Mouse (Mus musculus) CH12.LX (cell line): ENCODE measurements around the gene Pkd1l2. TPM values are rescaled to one million over a fixed set of nuclear protein-coding genes. Genes with fewer than 3 reads are reported as not detected.

ENCODE experiments used
- DNase-seq: peaks from one replicate; pipeline ENCODE4 v3.0.0-alpha.2; 2013; ENCODE audit errors: extremely low read depth
- H3K27ac ChIP-seq: 2 replicates; pipeline ENCODE4 v1.5.1; 2012; ENCODE audit warnings: low read depth, mild to moderate bottlenecking, control low read depth, moderate library complexity; ENCODE audit not compliant: insufficient read depth
- H3K27me3 ChIP-seq: replicated peaks from 2 replicates; pipeline ENCODE3; 2012; ENCODE audit warnings: inconsistent platforms
- H3K36me3 ChIP-seq, 2 experiments: replicated peaks in 1 of 2; 2 replicates each; pipeline versions ENCODE3 to v1.6.1; 2012; ENCODE audit warnings: inconsistent platforms in 1 of 2, low read length in 1 of 2, mild to moderate bottlenecking in 1 of 2, mixed read lengths in 1 of 2, moderate library complexity in 1 of 2; ENCODE audit not compliant: control insufficient read depth in 1 of 2, insufficient read depth in 1 of 2
- H3K4me1 ChIP-seq, 2 experiments: 2 replicates each; pipeline ENCODE4 v1.6.1; 2012; ENCODE audit warnings: inconsistent platforms in 1 of 2, moderate library complexity in 1 of 2; ENCODE audit not compliant: insufficient read depth in 2 of 2, control insufficient read depth in 1 of 2
- H3K4me2 ChIP-seq: 2 replicates; pipeline ENCODE4 v1.6.1; 2012; ENCODE audit warnings: low read depth, mild to moderate bottlenecking, control low read depth; ENCODE audit not compliant: poor library complexity, insufficient read depth, severe bottlenecking
- H3K4me3 ChIP-seq, 3 experiments: fragments of 150-350 bp in 1 of 3; sonication (generic) in 1 of 3; replicated peaks in 1 of 3; 2 replicates each; pipeline versions ENCODE3 to v1.5.1; 2011 to 2012; ENCODE audit warnings: low read depth in 2 of 3, low read length in 2 of 3, mild to moderate bottlenecking in 2 of 3, moderate library complexity in 2 of 3, control low read depth in 1 of 3, improper control_type of control experiment in 1 of 3, inconsistent platforms in 1 of 3, mixed read lengths in 1 of 3; ENCODE audit not compliant: poor library complexity in 1 of 3
- H3K79me2 ChIP-seq: replicated peaks from 2 replicates; pipeline ENCODE4 v1.6.1; 2012; ENCODE audit warnings: mild to moderate bottlenecking, moderate library complexity; ENCODE audit not compliant: control insufficient read depth, poor library complexity, insufficient read depth, severe bottlenecking; ENCODE audit errors: extremely low read depth
- H3K9ac ChIP-seq: 2 replicates; pipeline ENCODE4 v1.6.1; 2012; ENCODE audit warnings: low read depth, mild to moderate bottlenecking, control low read depth, moderate library complexity; ENCODE audit not compliant: insufficient read depth
- H3K9me3 ChIP-seq: replicated peaks from 2 replicates; pipeline ENCODE3; 2012; ENCODE audit warnings: low read length, inconsistent platforms, mixed read lengths
- CHD1 ChIP-seq: IDR thresholded peaks from 2 replicates; pipeline ENCODE4 v1.6.1; 2012; ENCODE audit warnings: low read depth, low read length, improper control_type of control experiment, inconsistent platforms
- CTCF ChIP-seq, 2 experiments: IDR thresholded peaks in 1 of 2; conservative IDR thresholded peaks in 1 of 2; 2 replicates each; pipeline ENCODE4 v1.5.1; 2011 to 2012; ENCODE audit warnings: low read depth in 2 of 2, low read length in 2 of 2, improper control_type of control experiment in 1 of 2, inconsistent platforms in 1 of 2, mild to moderate bottlenecking in 1 of 2, moderate library complexity in 1 of 2
- ELF1 ChIP-seq: IDR thresholded peaks from 2 replicates; pipeline ENCODE4 v1.6.1; 2014; ENCODE audit warnings: low read depth, mild to moderate bottlenecking, inconsistent platforms, low read length, improper control_type of control experiment
- ETS1 ChIP-seq: conservative IDR thresholded peaks from 2 replicates; pipeline ENCODE4 v1.6.1; 2012; ENCODE audit warnings: low read depth, mild to moderate bottlenecking, inconsistent platforms, low read length, improper control_type of control experiment, moderate library complexity
- JUND ChIP-seq: conservative IDR thresholded peaks from 2 replicates; pipeline ENCODE4 v1.6.1; 2011; ENCODE audit warnings: low read depth, low read length, improper control_type of control experiment
- KAT2A ChIP-seq: IDR thresholded peaks from 2 replicates; pipeline ENCODE4 v1.6.1; 2012; ENCODE audit warnings: low read length, improper control_type of control experiment, inconsistent platforms; ENCODE audit not compliant: insufficient replicate concordance
- MAFK ChIP-seq: IDR thresholded peaks from 2 replicates; pipeline ENCODE4 v1.6.1; 2011; ENCODE audit warnings: low read length, improper control_type of control experiment; ENCODE audit not compliant: insufficient replicate concordance
- MAX ChIP-seq: IDR thresholded peaks from 2 replicates; pipeline ENCODE4 v1.6.1; 2011; ENCODE audit warnings: low read length, improper control_type of control experiment
- MEF2A ChIP-seq: IDR thresholded peaks from 2 replicates; pipeline ENCODE4 v1.6.1; 2014; ENCODE audit warnings: low read depth, mild to moderate bottlenecking, inconsistent platforms, low read length, improper control_type of control experiment, borderline replicate concordance
- MXI1 ChIP-seq: IDR thresholded peaks from 2 replicates; pipeline ENCODE4 v1.6.1; 2011; ENCODE audit warnings: mild to moderate bottlenecking, low read depth, low read length, improper control_type of control experiment
- NRF1 ChIP-seq: IDR thresholded peaks from 2 replicates; pipeline ENCODE4 v1.6.1; 2014; ENCODE audit warnings: low read depth, mild to moderate bottlenecking, inconsistent platforms, low read length, improper control_type of control experiment, moderate library complexity
- PAX5 ChIP-seq: IDR thresholded peaks from 2 replicates; pipeline ENCODE4 v1.6.1; 2012; ENCODE audit warnings: low read length, inconsistent platforms, mixed read lengths
- POLR2A ChIP-seq: IDR thresholded peaks from 2 replicates; pipeline ENCODE4 v1.6.1; 2011; ENCODE audit warnings: low read depth, mild to moderate bottlenecking, improper control_type of control experiment, low read length
- POLR2AphosphoS2 ChIP-seq: IDR thresholded peaks from 2 replicates; pipeline ENCODE4 v1.6.1; 2011; ENCODE audit warnings: low read depth, low read length, improper control_type of control experiment
- RAD21 ChIP-seq: IDR thresholded peaks from 2 replicates; pipeline ENCODE4 v1.6.1; 2011; ENCODE audit warnings: low read depth, mild to moderate bottlenecking, low read length, improper control_type of control experiment, moderate library complexity
- RCOR1 ChIP-seq: conservative IDR thresholded peaks from 2 replicates; pipeline ENCODE4 v1.6.1; 2012; ENCODE audit warnings: low read depth, mild to moderate bottlenecking, inconsistent platforms, low read length, improper control_type of control experiment
- SIN3A ChIP-seq: IDR thresholded peaks from 2 replicates; pipeline ENCODE4 v1.6.1; 2012; ENCODE audit warnings: low read length, improper control_type of control experiment, inconsistent platforms
- SMC3 ChIP-seq: IDR thresholded peaks from 2 replicates; pipeline ENCODE4 v1.6.1; 2011; ENCODE audit warnings: low read depth, low read length, improper control_type of control experiment
- TCF12 ChIP-seq: IDR thresholded peaks from 2 replicates; pipeline ENCODE4 v1.6.1; 2014; ENCODE audit warnings: low read depth, mild to moderate bottlenecking, inconsistent platforms, low read length, improper control_type of control experiment
- UBTF ChIP-seq: IDR thresholded peaks from 2 replicates; pipeline ENCODE4 v1.6.1; 2012; ENCODE audit warnings: low read depth, mild to moderate bottlenecking, inconsistent platforms, low read length, improper control_type of control experiment, moderate library complexity
- USF2 ChIP-seq: conservative IDR thresholded peaks from 2 replicates; pipeline ENCODE4 v1.6.1; 2011; ENCODE audit warnings: low read depth, low read length, improper control_type of control experiment
- ZC3H11A ChIP-seq: IDR thresholded peaks from 2 replicates; pipeline ENCODE4 v1.6.1; 2012; ENCODE audit warnings: low read depth, mild to moderate bottlenecking, inconsistent platforms, low read length, improper control_type of control experiment
- ZKSCAN1 ChIP-seq: IDR thresholded peaks from 2 replicates; pipeline ENCODE4 v1.6.1; 2012; ENCODE audit warnings: low read depth, inconsistent platforms, low read length, improper control_type of control experiment, borderline replicate concordance
- ZNF384 ChIP-seq: IDR thresholded peaks from 2 replicates; pipeline ENCODE4 v1.6.1; 2012; ENCODE audit warnings: low read depth, low read length, improper control_type of control experiment, inconsistent platforms
- dilution Hi-C: fragments of 300-500 bp; cut with MboI; formaldehyde crosslinking; loops from 2 replicates; pipeline ENCODE4 v1.14.3; 2020; ENCODE audit warnings: low sequenced_read_pairs; ENCODE audit not compliant: extremely low pct_unique_long_range_greater_than_20kb, extremely low pct_ligation_motif_present
- in situ Hi-C: fragments of 300-500 bp; cut with MboI; formaldehyde crosslinking; loops from 3 replicates; pipeline ENCODE4 v1.14.3; 2019; ENCODE audit warnings: low sequenced_read_pairs, low pct_ligation_motif_present, low pct_unique_long_range_greater_than_20kb, mixed read lengths
- polyA plus RNA-seq: library from polyadenylated mRNA; unstranded; fragments of >175 nt; gene quantifications from 2 replicates; pipeline ENCODE4 v1.2.1, GENCODE M21; 2012; ENCODE audit warnings: low read depth; ENCODE audit not compliant: insufficient read length
- total RNA-seq, 2 experiments: library from RNA; depleted of rRNA; stranded (reverse); fragments of 300-350 nt in 1 of 2; fragments of >200 nt in 1 of 2; gene quantifications; 2 replicates each; pipeline ENCODE4 v1.2.3; 2012 to 2014

Gene Pkd1l2
- total and polyA plus RNA-seq, 3 experiments = 0.06 TPM; not detected in 2

- in situ Hi-C loops (no loop called here), dilution Hi-C loops (no loop called here)
- Histone ChIP-seq H3K4me3 (no peak overlapping the region), H3K27ac (no peak overlapping the region), H3K4me1 (peaks cover 0 to 8% of the 10 kb centered on the region in 2 experiments; a peak in 1 of 4 replicates), H3K4me2 (no peak overlapping the region), H3K9ac (no peak overlapping the region), H3K36me3 (no peaks in the 10 kb centered on the region), H3K79me2 (no peaks in the 10 kb centered on the region), H3K9me3 (peaks cover 1% of the 10 kb centered on the region), H3K27me3 (peaks cover 22% of the 10 kb centered on the region)
- no peak for TF ChIP-seq POLR2AphosphoS2
- TF ChIP-seq ETS1 = no peak
- no peak for TF ChIP-seq SMC3
- TF ChIP-seq USF2 = no peak
- TF ChIP-seq MAX = no peak
- no peak for TF ChIP-seq CTCF (conservative IDR thresholded peaks at IDR 0.05 in 1 of 2, IDR thresholded peaks at IDR 0.05 in 1 of 2; ENCODE audit: low read depth in 2 of 2, low read length in 2 of 2)
- TF ChIP-seq MEF2A = no peak
- no peak for TF ChIP-seq CHD1
- TF ChIP-seq POLR2A = no peak
- no peak for TF ChIP-seq PAX5
- TF ChIP-seq RCOR1 = no peak
- no peak for DNase-seq
These were observed 14.9 kb downstream of the Pkd1l2 start for GRCm38 (mm10) chr8:117067396-117067795.

DNA sequence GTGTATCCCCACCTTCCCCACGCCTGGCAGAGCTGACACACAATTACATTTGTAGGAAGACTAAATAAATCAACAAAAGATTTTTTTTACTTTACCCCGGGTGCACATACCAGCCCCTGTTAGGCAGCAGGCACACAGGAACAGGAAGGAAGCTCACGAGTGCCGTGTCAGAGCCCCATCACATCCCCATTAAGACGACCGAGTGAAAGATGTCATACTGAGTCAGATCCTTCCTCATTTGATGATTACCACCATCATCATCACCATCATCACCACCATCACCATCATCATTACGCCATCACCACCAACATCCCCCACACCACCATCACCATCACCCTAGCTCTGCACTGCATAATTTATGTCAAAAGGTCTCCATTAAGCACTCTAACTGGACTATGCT is 15.3 kb downstream of the Pkd1l2 start:
- in situ Hi-C loops (no loop called here), dilution Hi-C loops (no loop called here)
- no peak for DNase-seq
- Histone ChIP-seq H3K4me2 (no peak overlapping the region), H3K4me3 (no peak overlapping the region), H3K9ac (no peak overlapping the region), H3K79me2 (no peaks in the 10 kb centered on the region), H3K27me3 (peaks cover 22% of the 10 kb centered on the region), H3K36me3 (no peaks in the 10 kb centered on the region), H3K4me1 (peaks cover 0 to 8% of the 10 kb centered on the region in 2 experiments; a peak in 1 of 4 replicates), H3K9me3 (peaks cover 5% of the 10 kb centered on the region), H3K27ac (no peak overlapping the region)
- TF ChIP-seq MAX (no peak), POLR2AphosphoS2 (no peak), RAD21 (no peak), ZNF384 (no peak), KAT2A (no peak), ZC3H11A (no peak), SIN3A (no peak), JUND (no peak), ZKSCAN1 (no peak), MXI1 (no peak), UBTF (no peak), CTCF (conservative IDR thresholded peaks at IDR 0.05 in 1 of 2, IDR thresholded peaks at IDR 0.05 in 1 of 2; ENCODE audit: low read depth in 2 of 2, low read length in 2 of 2) (no peak), POLR2A (no peak), NRF1 (no peak), MAFK (no peak), TCF12 (no peak), ELF1 (no peak), RCOR1 (no peak)
